Mouse (Mus musculus) spleen, adult 2 months (tissue): ENCODE data around the gene Gm10260. TPM values are rescaled to one million over a fixed set of nuclear protein-coding genes. Genes with fewer than 3 reads are reported as not detected.

Source experiments
- DNase-seq, 2 experiments: peaks; one replicate each; pipeline versions ENCODE4 v3.0.0 to v3.0.0-alpha.2; 2012 to 2021; ENCODE audit warnings: low spot score in 2 of 2, low read depth in 1 of 2
- H3K27ac ChIP-seq: fragments of 200-500 bp; 2 replicates; pipeline ENCODE4 v1.5.1; 2012; ENCODE audit warnings: low read length, inconsistent platforms; ENCODE audit not compliant: insufficient read depth
- H3K27me3 ChIP-seq: fragments of 200-500 bp; 2 replicates; pipeline ENCODE4 v1.6.1; 2012; ENCODE audit warnings: mild to moderate bottlenecking, moderate library complexity, low read length, inconsistent platforms; ENCODE audit not compliant: control insufficient read depth, insufficient read depth
- H3K36me3 ChIP-seq: fragments of 200-500 bp; 2 replicates; pipeline ENCODE4 v1.6.1; 2012; ENCODE audit warnings: mild to moderate bottlenecking, low read length, inconsistent platforms; ENCODE audit not compliant: control insufficient read depth, insufficient read depth
- H3K4me1 ChIP-seq: fragments of 200-500 bp; 2 replicates; pipeline ENCODE4 v1.6.1; 2011; ENCODE audit warnings: inconsistent platforms; ENCODE audit not compliant: control insufficient read depth, insufficient read depth, insufficient read length
- H3K4me3 ChIP-seq: fragments of 200-500 bp; 2 replicates; pipeline ENCODE4 v1.5.1; 2011; ENCODE audit warnings: mild to moderate bottlenecking, inconsistent platforms; ENCODE audit not compliant: insufficient read depth, insufficient read length; ENCODE audit errors: extremely low read depth
- CTCF ChIP-seq: fragments of 200-500 bp; IDR thresholded peaks from 2 replicates; pipeline ENCODE4 v1.5.1; 2011; ENCODE audit warnings: mild to moderate bottlenecking, inconsistent platforms; ENCODE audit not compliant: insufficient read depth, insufficient read length, insufficient replicate concordance; ENCODE audit errors: extremely low read depth
- POLR2A ChIP-seq: fragments of 200-500 bp; IDR thresholded peaks from 2 replicates; pipeline ENCODE4 v1.6.1; 2011; ENCODE audit warnings: low read depth, low read length, inconsistent platforms
- WGBS: fragments of 180-500 bp; shearing (Covaris S2); methylation state at CpG from one replicate; pipeline ENCODE4 v1.1.7; 2018; 5-methylcytosine and 5-hydroxymethylcytosine counted together
- polyA plus RNA-seq: library from polyadenylated mRNA; depleted of rRNA; stranded (reverse); fragments of >200 nt; gene quantifications from 2 replicates; pipeline ENCODE4 v1.2.3, GENCODE M21; 2012

Gene Gm10260
- polyA plus RNA-seq, 1 experiment, result 7.8 TPM

DNA sequence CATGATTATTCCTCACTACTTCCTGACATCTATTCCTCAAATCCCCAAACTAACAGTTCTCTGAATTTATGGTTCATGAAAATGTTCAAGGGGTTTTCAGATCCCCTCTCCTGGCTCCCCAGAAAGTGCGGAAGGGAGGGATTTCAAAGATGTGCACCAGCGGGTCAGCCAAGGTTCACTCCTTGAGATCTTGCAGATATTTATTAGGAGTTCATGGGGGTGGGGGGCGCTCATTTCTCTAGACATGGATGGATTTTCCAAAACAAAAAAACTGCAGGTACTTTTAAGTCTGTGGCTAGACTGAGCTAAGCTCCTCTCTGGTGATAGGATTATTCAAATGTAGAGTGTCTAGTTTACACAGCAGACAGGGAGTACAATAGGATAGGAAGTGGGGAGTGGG, 8.4 kb upstream of the Gm10260 start:
- no peak overlapping the region for H3K4me3 ChIP-seq
- H3K36me3 ChIP-seq, result no peaks in the 10 kb centered on the region
- TF ChIP-seq POLR2A, result no peak
- TF ChIP-seq CTCF, result no peak
- DNase-seq, result no peak
- 97% methylated on average over 3 of the region's 3 CpGs for WGBS
- no peaks in the 10 kb centered on the region for H3K27me3 ChIP-seq
- H3K27ac ChIP-seq, result no peak overlapping the region
- no peaks in the 10 kb centered on the region for H3K4me1 ChIP-seq

DNA sequence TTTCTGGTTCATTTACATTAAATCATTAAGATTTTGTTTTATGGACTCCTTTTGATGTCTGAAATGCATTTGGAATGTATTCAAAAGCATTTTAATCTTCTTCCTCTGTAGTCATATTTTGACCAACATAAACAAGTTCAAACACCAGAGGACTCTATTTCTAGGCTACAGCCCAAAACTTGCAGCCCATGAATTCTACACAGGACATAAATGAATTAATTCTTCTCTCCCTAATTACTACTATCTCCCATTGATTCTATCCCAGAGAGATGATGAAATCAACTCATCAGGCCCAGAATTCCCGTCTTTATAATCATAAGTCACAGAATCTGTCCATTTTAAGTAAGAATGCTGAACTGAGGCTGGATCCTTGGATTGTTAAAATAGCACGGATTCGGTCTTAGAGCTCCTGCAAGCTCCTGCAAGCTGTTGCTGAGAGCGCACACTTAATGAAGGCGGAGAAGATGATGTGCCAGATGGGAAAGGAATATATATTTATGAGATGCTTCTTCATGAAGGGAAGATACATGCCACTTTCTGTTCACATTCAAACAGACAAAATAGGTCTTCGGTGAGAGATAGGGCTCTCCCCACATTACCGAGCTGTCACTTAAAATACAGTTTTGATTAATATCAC, 7.7 kb upstream of the Gm10260 start:
- Histone ChIP-seq H3K4me1 (no peaks in the 10 kb centered on the region), H3K27me3 (no peaks in the 10 kb centered on the region), H3K4me3 (no peak overlapping the region), H3K36me3 (no peaks in the 10 kb centered on the region), H3K27ac (no peak overlapping the region)
- DNase-seq, result no peak
- TF ChIP-seq CTCF (no peak), POLR2A (no peak)
- WGBS, result 90% methylated on average over 7 of the region's 7 CpGs

DNA sequence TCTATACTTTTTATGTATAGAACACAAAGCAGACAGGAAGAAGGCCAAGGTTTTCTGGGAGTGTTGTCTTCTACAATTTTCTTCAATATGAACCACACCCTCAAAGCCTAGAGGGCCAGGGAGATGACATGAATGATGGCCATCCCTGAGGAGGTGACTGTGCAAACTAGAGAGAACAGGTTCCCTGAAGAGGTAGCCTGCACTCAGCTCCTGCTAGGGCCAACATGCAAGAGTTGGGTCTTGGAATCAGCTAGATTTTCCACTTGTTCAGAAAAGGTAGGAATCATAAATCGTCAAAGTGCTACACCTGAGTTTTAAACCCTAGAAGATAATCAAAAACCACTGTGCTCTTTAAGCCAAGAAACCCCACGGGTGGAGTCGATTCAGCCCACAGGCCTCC, 6.2 kb upstream of the Gm10260 start:
- H3K4me3 ChIP-seq, result no peak overlapping the region
- no peaks in the 10 kb centered on the region for H3K27me3 ChIP-seq
- DNase-seq, result no peak
- no peaks in the 10 kb centered on the region for H3K36me3 ChIP-seq
- TF ChIP-seq CTCF, result no peak
- TF ChIP-seq POLR2A, result no peak
- 64% methylated on average over 3 of the region's 3 CpGs for WGBS
- no peaks in the 10 kb centered on the region for H3K4me1 ChIP-seq
- no peak overlapping the region for H3K27ac ChIP-seq

DNA sequence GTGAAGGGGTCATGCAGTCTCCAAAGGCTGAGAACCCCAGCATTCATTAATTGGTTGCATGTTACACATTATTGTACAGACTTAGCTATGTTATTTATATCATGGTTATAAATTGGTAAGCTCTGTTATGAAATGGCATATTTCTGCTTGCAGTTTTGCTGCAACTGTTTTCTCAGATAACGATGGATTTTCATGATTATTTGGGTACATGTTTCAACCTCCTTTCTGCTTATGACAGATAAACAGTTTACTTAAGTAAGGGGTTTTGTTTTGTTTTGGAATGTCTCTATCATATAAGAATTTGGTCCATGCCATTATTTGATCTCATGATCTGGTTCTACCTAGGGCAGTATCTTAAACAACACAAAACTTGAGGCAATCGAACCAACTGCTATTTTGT, 5.5 kb upstream of the Gm10260 start:
- no peaks in the 10 kb centered on the region for H3K4me1 ChIP-seq
- H3K36me3 ChIP-seq, result no peaks in the 10 kb centered on the region
- TF ChIP-seq CTCF (no peak), POLR2A (no peak)
- H3K27ac ChIP-seq, result no peak overlapping the region
- H3K27me3 ChIP-seq, result no peaks in the 10 kb centered on the region
- DNase-seq, result no peak
- no peak overlapping the region for H3K4me3 ChIP-seq
- 83% methylated on average over 2 of the region's 2 CpGs for WGBS

DNA sequence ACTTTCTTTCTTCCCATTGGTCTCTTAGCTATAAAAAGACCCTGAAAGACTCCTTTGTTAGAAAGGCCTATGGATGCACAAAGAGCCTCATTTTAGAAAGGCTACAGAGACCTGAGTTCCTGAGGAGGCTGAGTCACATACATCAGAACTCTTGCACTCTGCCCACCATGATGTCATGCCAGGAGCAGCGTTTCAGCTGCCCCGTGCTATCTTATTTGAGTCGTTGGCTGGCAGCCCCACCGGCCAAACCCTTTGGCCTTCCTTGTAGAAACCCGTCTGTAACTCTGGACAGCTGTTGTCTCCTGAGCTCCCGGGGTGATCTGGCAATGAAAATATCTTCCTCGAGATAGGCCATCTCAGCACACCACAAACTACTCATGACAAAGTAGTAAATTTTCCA, 3.6 kb upstream of the Gm10260 start:
- H3K36me3 ChIP-seq, result no peaks in the 10 kb centered on the region
- DNase-seq, result no peak
- H3K4me1 ChIP-seq, result no peaks in the 10 kb centered on the region
- H3K27me3 ChIP-seq, result no peaks in the 10 kb centered on the region
- no peak overlapping the region for H3K4me3 ChIP-seq
- no peak overlapping the region for H3K27ac ChIP-seq
- no peak for TF ChIP-seq POLR2A
- TF ChIP-seq CTCF, result no peak
- WGBS, result 84% methylated on average over 7 of the region's 7 CpGs

DNA sequence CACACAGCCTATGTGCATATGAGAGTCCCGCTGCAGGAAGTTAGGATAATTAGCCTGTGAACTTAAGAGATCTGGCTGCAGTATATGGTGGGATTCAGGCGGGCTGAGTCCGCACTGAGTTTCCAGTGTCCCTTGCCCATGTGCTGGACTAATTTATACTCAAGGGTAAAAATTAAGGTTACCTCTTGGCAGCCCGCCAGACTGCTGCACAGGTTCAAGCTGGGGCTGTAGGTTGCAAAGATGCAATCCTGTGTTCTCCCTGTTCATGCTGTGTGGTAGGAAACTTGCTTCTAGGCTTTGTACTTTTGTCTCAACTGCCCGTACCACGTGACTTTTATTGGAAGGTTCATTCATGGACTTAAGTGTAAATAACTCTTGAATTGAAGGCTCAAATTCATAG, 3.0 kb upstream of the Gm10260 start:
- Histone ChIP-seq H3K36me3 (no peaks in the 10 kb centered on the region), H3K4me3 (no peak overlapping the region), H3K4me1 (no peaks in the 10 kb centered on the region), H3K27ac (no peak overlapping the region), H3K27me3 (no peaks in the 10 kb centered on the region)
- 88% methylated on average over 6 of the region's 6 CpGs for WGBS
- TF ChIP-seq POLR2A (no peak), CTCF (no peak)
- no peak for DNase-seq

DNA sequence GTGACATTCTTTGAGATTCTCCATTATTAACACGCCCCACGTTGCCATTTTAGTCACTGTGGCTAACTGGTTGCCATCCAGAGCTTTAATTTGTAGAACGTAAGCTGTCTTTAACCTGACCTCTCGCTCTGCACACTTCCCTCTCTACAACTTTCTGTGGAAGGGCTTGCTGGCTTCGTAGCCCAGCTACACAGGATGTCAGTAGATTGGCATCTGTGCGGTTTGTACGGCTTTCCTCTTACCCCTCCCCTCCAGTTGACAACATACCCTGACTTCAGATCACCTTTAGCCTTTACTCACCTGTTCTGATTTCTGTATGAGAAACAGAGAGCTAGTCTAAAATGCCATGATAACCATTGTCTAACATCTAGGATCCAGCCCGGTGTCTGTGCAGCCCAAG, 1.7 kb upstream of the Gm10260 start:
- 50% methylated on average over 8 of the region's 8 CpGs for WGBS
- H3K4me3 ChIP-seq, result no peak overlapping the region

More for the DNA sequence above, 1.7 kb upstream of the Gm10260 start:
- H3K27ac ChIP-seq, result no peak overlapping the region
- TF ChIP-seq CTCF (no peak), POLR2A (no peak)
- no peaks in the 10 kb centered on the region for H3K36me3 ChIP-seq
- H3K27me3 ChIP-seq, result no peaks in the 10 kb centered on the region
- no peaks in the 10 kb centered on the region for H3K4me1 ChIP-seq
- no peak for DNase-seq
